Mouse (Mus musculus) stomach, embryonic 14.5 days (tissue): ENCODE results near the gene Epb41. TPM values are rescaled to one million over a fixed set of nuclear protein-coding genes. Genes with fewer than 3 reads are reported as not detected.

ENCODE experiments used
- ATAC-seq: fragments of 200-750 bp; cut with Nextera tagmentation; 2 replicates; pipeline ENCODE4 v1.8.0; 2017; ENCODE audit warnings: low read depth, moderate TSS enrichment; ENCODE audit not compliant: insufficient number of reproducible peaks, insufficient read depth, low FRiP score
- H3K27ac ChIP-seq: fragments of 300-500 bp; sonication (generic); 2 replicates; pipeline ENCODE4 v1.5.1; 2014; ENCODE audit warnings: mild to moderate bottlenecking, low read length, moderate library complexity, mixed read lengths
- H3K27me3 ChIP-seq: fragments of 300-500 bp; sonication (generic); 2 replicates; pipeline ENCODE4 v1.6.1; 2014; ENCODE audit warnings: low read length, control low read depth, mixed read lengths; ENCODE audit not compliant: control insufficient read depth, insufficient read depth
- H3K36me3 ChIP-seq: fragments of 300-500 bp; sonication (generic); 2 replicates; pipeline ENCODE4 v1.6.1; 2014; ENCODE audit warnings: mild to moderate bottlenecking, control low read depth, low read length, moderate library complexity, mixed read lengths; ENCODE audit not compliant: control insufficient read depth, insufficient read depth
- H3K4me1 ChIP-seq: fragments of 300-500 bp; sonication (generic); 2 replicates; pipeline ENCODE4 v1.6.1; 2014; ENCODE audit warnings: low read length, control low read depth, mixed read lengths; ENCODE audit not compliant: control insufficient read depth, insufficient read depth
- H3K4me2 ChIP-seq: fragments of 300-500 bp; sonication (generic); replicated peaks from 2 replicates; pipeline ENCODE4 v1.6.1; 2014; ENCODE audit warnings: low read depth, low read length, control low read depth
- H3K4me3 ChIP-seq: fragments of 300-500 bp; sonication (generic); 2 replicates; pipeline ENCODE4 v1.5.1; 2014; ENCODE audit warnings: low read depth, low read length, control low read depth
- H3K9ac ChIP-seq: fragments of 300-500 bp; sonication (generic); replicated peaks from 2 replicates; pipeline ENCODE4 v1.6.1; 2014; ENCODE audit warnings: low read depth, mild to moderate bottlenecking, control low read depth, low read length, moderate library complexity, mixed read lengths
- H3K9me3 ChIP-seq: fragments of 300-500 bp; sonication (generic); 2 replicates; pipeline ENCODE4 v1.6.1; 2016; ENCODE audit warnings: low read depth, low read length, control low read depth; ENCODE audit not compliant: control insufficient read depth
- WGBS: fragments of 180-500 bp; shearing (Covaris S2); extraction: QIAGEN DNeasy Blood & Tissue Kit; methylation state at CpG from one replicate; pipeline ENCODE4 v1.1.7; 2014; 5-methylcytosine and 5-hydroxymethylcytosine counted together
- polyA plus RNA-seq: library from polyadenylated mRNA; unstranded; fragments of >200 nt; fragmentation: Nextera tagmentation; extraction: Ambion mirVana; gene quantifications from 2 replicates; pipeline ENCODE4 v1.2.1, GENCODE M21; 2014

The Epb41 gene
- polyA plus RNA-seq, 1 experiment from 2014 or later = 55.0 TPM

GRCm38 (mm10) chr4:132029851-132030741, 45.0 kb downstream of the Epb41 start:
- Histone ChIP-seq H3K9ac (no peak overlapping the region), H3K27me3 (no peaks in the 10 kb centered on the region), H3K4me1 (no peaks in the 10 kb centered on the region), H3K9me3 (no peaks in the 10 kb centered on the region), H3K4me2 (no peak overlapping the region), H3K36me3 (no peaks in the 10 kb centered on the region), H3K4me3 (no peak overlapping the region), H3K27ac (no peak overlapping the region)
- no peak for ATAC-seq
- 56% methylated on average over 10 of the region's 10 CpGs for WGBS

DNA sequence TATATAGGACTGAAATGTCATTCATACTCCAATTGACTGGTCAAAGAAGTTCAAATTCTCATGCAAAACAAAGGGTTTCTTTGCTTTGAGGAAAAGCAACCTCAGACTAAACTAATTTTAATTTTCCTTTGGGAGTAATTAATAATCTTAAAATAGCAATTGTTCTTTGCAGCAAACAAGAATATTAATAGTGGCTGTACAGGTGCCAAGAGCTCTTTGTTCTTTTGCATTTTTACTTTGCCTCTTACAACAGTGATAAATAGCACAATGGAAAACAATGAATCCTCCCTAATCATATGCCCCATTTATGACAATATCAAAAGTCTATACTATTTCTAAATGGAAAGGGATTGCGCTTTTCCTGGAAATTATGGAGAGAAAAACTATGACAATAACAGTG, 47.3 kb downstream of the Epb41 start:
- no peak for ATAC-seq
- 96% methylated on average over 1 of the region's 1 CpGs for WGBS

DNA sequence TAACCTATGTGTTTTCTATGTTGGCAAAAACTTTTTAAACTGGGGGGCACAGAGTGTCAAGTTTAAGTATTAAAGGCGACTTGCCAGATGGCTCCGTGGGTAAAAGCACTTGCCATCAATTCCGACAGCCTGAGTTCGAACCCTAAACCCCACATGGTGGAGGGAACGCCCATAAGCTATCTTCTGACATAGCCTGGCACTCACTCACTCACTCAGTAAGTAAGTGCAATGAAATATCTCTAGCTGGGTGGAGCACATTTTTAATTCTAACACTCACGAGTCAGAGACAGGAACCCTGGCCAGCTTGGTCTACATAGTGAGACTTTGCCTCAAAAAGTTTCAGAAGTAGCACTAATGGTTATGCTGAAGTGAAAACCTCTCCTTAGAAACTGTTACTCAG, 48.0 kb downstream of the Epb41 start:
- WGBS = 80% methylated on average over 6 of the region's 6 CpGs
- Histone ChIP-seq H3K36me3 (no peaks in the 10 kb centered on the region), H3K9ac (no peak overlapping the region), H3K9me3 (no peaks in the 10 kb centered on the region), H3K4me3 (no peak overlapping the region), H3K4me2 (no peak overlapping the region), H3K27ac (no peak overlapping the region), H3K27me3 (no peaks in the 10 kb centered on the region), H3K4me1 (no peaks in the 10 kb centered on the region)
- ATAC-seq = no peak; the same call in 1 of the 2 replicates

More for the DNA sequence above, 47.3 kb downstream of the Epb41 start:
- H3K4me3 ChIP-seq = no peak overlapping the region
- no peak overlapping the region for H3K27ac ChIP-seq
- H3K9ac ChIP-seq = no peak overlapping the region
- no peaks in the 10 kb centered on the region for H3K36me3 ChIP-seq
- no peaks in the 10 kb centered on the region for H3K4me1 ChIP-seq
- no peaks in the 10 kb centered on the region for H3K9me3 ChIP-seq
- no peak overlapping the region for H3K4me2 ChIP-seq
- H3K27me3 ChIP-seq = no peaks in the 10 kb centered on the region

DNA sequence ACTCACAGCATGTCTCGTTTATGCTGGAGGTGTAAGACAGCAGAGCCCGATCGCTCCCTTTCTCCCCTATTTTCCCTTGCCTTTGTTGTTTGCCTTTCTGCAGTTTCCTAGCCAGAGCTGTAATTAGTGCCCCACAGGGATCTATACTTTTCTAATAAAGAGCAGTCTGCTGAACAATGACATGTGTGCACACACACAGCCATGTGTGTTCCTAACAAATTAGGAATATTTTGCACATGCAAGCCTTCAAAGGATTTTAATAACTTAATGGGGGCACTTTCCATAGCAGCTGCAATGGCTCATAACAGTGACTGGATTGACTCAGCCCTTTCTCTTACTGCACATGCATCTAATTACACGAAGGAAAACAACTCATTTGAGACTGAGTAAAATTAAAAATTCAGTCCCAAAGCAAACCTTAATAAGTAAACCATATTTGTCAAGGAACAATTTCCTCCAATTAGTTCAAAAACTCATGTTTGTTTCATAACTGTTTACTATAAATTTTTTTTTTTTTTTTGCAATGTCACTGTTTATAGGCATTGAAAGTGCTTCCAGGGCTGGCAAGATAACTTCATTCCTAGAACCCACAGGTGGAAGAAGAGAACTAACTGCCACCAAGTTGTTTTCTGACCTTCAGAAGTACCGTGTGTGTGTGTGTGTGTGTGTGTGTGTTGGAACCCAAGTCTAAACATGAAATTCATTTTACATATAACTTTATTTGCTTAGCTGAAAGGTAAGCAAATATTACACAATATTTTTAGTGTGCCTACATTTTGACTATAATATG, 49.2 kb downstream of the Epb41 start:
- no peaks in the 10 kb centered on the region for H3K4me1 ChIP-seq
- H3K9ac ChIP-seq = no peak overlapping the region
- WGBS = 33% methylated on average over 5 of the region's 5 CpGs
- no peaks in the 10 kb centered on the region for H3K9me3 ChIP-seq
- H3K27me3 ChIP-seq = no peaks in the 10 kb centered on the region
- no peak overlapping the region for H3K4me2 ChIP-seq
- H3K36me3 ChIP-seq = no peaks in the 10 kb centered on the region
- H3K4me3 ChIP-seq = no peak overlapping the region
- ATAC-seq = no peak
- H3K27ac ChIP-seq = no peak overlapping the region

GRCm38 (mm10) chr4:132025264-132025663, 49.9 kb downstream of the Epb41 start:
- H3K4me1 ChIP-seq = no peaks in the 10 kb centered on the region
- no peak overlapping the region for H3K27ac ChIP-seq
- H3K9ac ChIP-seq = no peak overlapping the region
- no peaks in the 10 kb centered on the region for H3K27me3 ChIP-seq
- H3K36me3 ChIP-seq = no peaks in the 10 kb centered on the region
- no peak overlapping the region for H3K4me3 ChIP-seq
- H3K9me3 ChIP-seq = no peaks in the 10 kb centered on the region
- 63% methylated on average over 2 of the region's 2 CpGs for WGBS
- no peak overlapping the region for H3K4me2 ChIP-seq
- ATAC-seq = no peak

- no peak for ATAC-seq
- 100% methylated on average over 2 of the region's 2 CpGs for WGBS
- no peaks in the 10 kb centered on the region for H3K9me3 ChIP-seq
- H3K9ac ChIP-seq = no peak overlapping the region
- no peak overlapping the region for H3K27ac ChIP-seq
- H3K27me3 ChIP-seq = no peaks in the 10 kb centered on the region
- no peaks in the 10 kb centered on the region for H3K4me1 ChIP-seq
- no peaks in the 10 kb centered on the region for H3K36me3 ChIP-seq
- H3K4me2 ChIP-seq = no peak overlapping the region
- H3K4me3 ChIP-seq = no peak overlapping the region
Observed at GRCm38 (mm10) chr4:132023816-132024215, 51.3 kb downstream of the Epb41 start.

DNA sequence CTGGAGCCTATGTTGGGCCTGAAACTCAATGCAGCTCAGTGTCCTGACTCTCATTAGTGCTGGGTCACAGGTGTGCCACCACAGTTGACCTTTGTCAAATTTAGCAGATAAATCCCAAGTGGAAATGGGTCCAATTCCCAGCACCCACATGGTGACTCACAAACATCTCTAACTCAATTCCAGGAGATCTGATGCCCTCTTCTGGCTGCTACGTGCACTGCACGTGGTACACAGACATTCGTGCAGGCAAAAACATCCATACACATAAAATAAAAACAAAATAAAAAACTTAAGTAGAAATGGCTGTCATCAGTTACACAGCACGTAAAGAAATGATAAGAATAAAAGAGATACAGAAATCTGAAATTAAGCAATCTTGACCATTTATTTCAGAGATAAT, 52.5 kb downstream of the Epb41 start:
- no peak overlapping the region for H3K9ac ChIP-seq
- H3K4me3 ChIP-seq = no peak overlapping the region
- ATAC-seq = no peak
- no peak overlapping the region for H3K4me2 ChIP-seq
- H3K36me3 ChIP-seq = no peaks in the 10 kb centered on the region
- WGBS = 94% methylated on average over 4 of the region's 4 CpGs
- H3K27ac ChIP-seq = no peak overlapping the region
- H3K9me3 ChIP-seq = no peaks in the 10 kb centered on the region
- H3K4me1 ChIP-seq = no peaks in the 10 kb centered on the region
- H3K27me3 ChIP-seq = no peaks in the 10 kb centered on the region

GRCm38 (mm10) chr4:132021883-132022282, 53.2 kb downstream of the Epb41 start:
- no peaks in the 10 kb centered on the region for H3K27me3 ChIP-seq
- H3K27ac ChIP-seq = no peak overlapping the region
- WGBS = 94% methylated on average over 7 of the region's 7 CpGs
- ATAC-seq = no peak
- no peak overlapping the region for H3K4me2 ChIP-seq
- no peaks in the 10 kb centered on the region for H3K4me1 ChIP-seq
- H3K9me3 ChIP-seq = no peaks in the 10 kb centered on the region
- H3K4me3 ChIP-seq = no peak overlapping the region
- no peak overlapping the region for H3K9ac ChIP-seq
- H3K36me3 ChIP-seq = no peaks in the 10 kb centered on the region
